Mouse (Mus musculus) heart, postnatal 0 days (tissue): ENCODE results near the gene Rasgrf2. TPM values are rescaled to one million over a fixed set of nuclear protein-coding genes. Genes with fewer than 3 reads are reported as not detected.

Experiments
- ATAC-seq: fragments of 200-750 bp; cut with Nextera tagmentation; 2 replicates; pipeline ENCODE4 v1.8.0; 2017; ENCODE audit warnings: low read depth, moderate number of reproducible peaks, moderate library complexity; ENCODE audit not compliant: insufficient read depth
- DNase-seq: peaks from one replicate; pipeline ENCODE4 v3.0.0-alpha.2; 2016; ENCODE audit warnings: low spot score
- H3K27ac ChIP-seq: fragments of 300-500 bp; sonication (generic); 2 replicates; pipeline ENCODE4 v1.5.1; 2014; ENCODE audit warnings: low read depth, mild to moderate bottlenecking
- H3K27me3 ChIP-seq: fragments of 300-500 bp; sonication (generic); 2 replicates; pipeline ENCODE4 v1.6.1; 2014; ENCODE audit warnings: low read length, mixed read lengths; ENCODE audit not compliant: control insufficient read depth, insufficient read depth
- H3K36me3 ChIP-seq: fragments of 300-500 bp; sonication (generic); replicated peaks from 2 replicates; pipeline ENCODE4 v1.6.1; 2014; ENCODE audit warnings: low read length, mixed read lengths; ENCODE audit not compliant: control insufficient read depth, insufficient read depth
- H3K4me1 ChIP-seq: fragments of 300-500 bp; sonication (generic); 2 replicates; pipeline ENCODE4 v1.6.1; 2014; ENCODE audit warnings: antibody characterized with exemption; ENCODE audit not compliant: control insufficient read depth, insufficient read depth
- H3K4me2 ChIP-seq: fragments of 300-500 bp; sonication (generic); 2 replicates; pipeline ENCODE4 v1.6.1; 2014; ENCODE audit warnings: low read depth, mild to moderate bottlenecking, low read length, moderate library complexity
- H3K4me3 ChIP-seq: fragments of 300-500 bp; sonication (generic); 2 replicates; pipeline ENCODE4 v1.5.1; 2014; ENCODE audit warnings: low read depth, low read length
- H3K9ac ChIP-seq: fragments of 300-500 bp; sonication (generic); replicated peaks from 2 replicates; pipeline ENCODE4 v1.6.1; 2014; ENCODE audit warnings: low read depth, low read length, mixed read lengths
- H3K9me3 ChIP-seq: fragments of 300-500 bp; sonication (generic); replicated peaks from 2 replicates; pipeline ENCODE4 v1.6.1; 2016; ENCODE audit warnings: low read length; ENCODE audit not compliant: control insufficient read depth
- CTCF ChIP-seq: IDR thresholded peaks from 2 replicates; pipeline ENCODE4 v1.5.1; 2016; ENCODE audit warnings: antibody characterized with exemption, control low read depth, low read depth
- EP300 ChIP-seq: IDR thresholded peaks from 2 replicates; pipeline ENCODE4 v1.6.1; 2016; ENCODE audit warnings: antibody characterized with exemption, low read depth
- WGBS: fragments of 180-500 bp; shearing (Covaris S2); extraction: QIAGEN DNeasy Blood & Tissue Kit; methylation state at CpG from one replicate; pipeline ENCODE4 v1.1.7; 2014; 5-methylcytosine and 5-hydroxymethylcytosine counted together
- polyA plus RNA-seq: library from polyadenylated mRNA; unstranded; fragments of >200 nt; fragmentation: Nextera tagmentation; extraction: Ambion mirVana; gene quantifications from 2 replicates; pipeline ENCODE4 v1.2.1, GENCODE M21; 2015
- total RNA-seq: library from RNA; depleted of rRNA; stranded (reverse); fragments of >200 nt; gene quantifications from 2 replicates; pipeline ENCODE4 v1.2.3, GENCODE M21; 2014; ENCODE audit warnings: low replicate concordance

Rasgrf2 gene
- total and polyA plus RNA-seq, 2 experiments from 2014 or later: 0.34 to 1.8 TPM

DNA sequence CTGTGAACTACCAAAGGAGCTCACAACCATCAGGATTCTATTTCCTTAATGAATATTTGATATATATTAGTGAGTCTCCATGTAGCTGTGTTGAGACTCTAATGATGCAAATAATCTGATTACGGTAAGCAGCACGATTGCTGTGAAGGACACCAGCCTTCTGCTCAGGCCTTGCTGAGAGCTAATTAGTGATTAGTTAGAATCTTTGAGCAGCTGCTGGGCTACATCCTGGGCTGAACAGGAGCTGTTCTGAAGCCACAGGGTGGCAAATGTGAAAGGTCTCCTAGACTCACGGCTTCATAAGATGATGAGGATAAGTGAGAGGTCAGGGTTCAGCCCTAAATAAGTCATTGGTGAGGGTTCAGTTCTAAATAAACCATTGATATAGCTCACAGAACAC is 225.1 kb downstream of the Rasgrf2 start:
- H3K27me3 ChIP-seq: no peaks in the 10 kb centered on the region
- no peak overlapping the region for H3K4me2 ChIP-seq
- no peak overlapping the region for H3K27ac ChIP-seq
- H3K36me3 ChIP-seq: no peaks in the 10 kb centered on the region
- H3K9ac ChIP-seq: no peak overlapping the region
- ATAC-seq: no peak
- H3K4me3 ChIP-seq: no peak overlapping the region
- no peaks in the 10 kb centered on the region for H3K4me1 ChIP-seq
- 75% methylated on average over 3 of the region's 3 CpGs for WGBS
- no peak for DNase-seq
- no peak for TF ChIP-seq EP300
- TF ChIP-seq CTCF: no peak
- no peaks in the 10 kb centered on the region for H3K9me3 ChIP-seq

DNA sequence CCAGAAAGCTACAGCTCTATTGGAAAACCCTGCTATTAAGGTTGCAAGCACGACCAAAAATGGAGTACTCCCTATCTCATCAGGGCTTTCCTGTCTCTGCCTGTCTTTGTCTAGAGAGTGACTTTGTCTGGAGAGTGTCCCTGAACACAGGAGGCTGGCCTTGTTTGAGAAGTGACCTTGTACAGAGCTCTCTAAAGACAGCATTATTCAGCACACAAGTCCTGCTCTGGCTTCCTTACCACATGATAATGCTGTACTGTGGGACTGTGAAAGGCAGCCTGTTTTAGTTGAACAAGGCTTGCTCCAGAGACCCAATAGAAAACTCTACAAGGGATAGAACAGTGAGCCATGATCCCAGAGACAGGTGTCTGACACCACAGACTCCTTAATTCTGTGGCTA is 235.0 kb downstream of the Rasgrf2 start:
- no peak overlapping the region for H3K27ac ChIP-seq
- 0 out of 2 replicates have a peak, but pooled peaks cover 6% of the 10 kb centered on the region for H3K9me3 ChIP-seq
- H3K27me3 ChIP-seq: no peaks in the 10 kb centered on the region
- H3K4me1 ChIP-seq: no peaks in the 10 kb centered on the region
- no peak overlapping the region for H3K4me3 ChIP-seq
- H3K9ac ChIP-seq: no peak overlapping the region
- TF ChIP-seq EP300 (no peak), CTCF (no peak)
- no peak overlapping the region for H3K4me2 ChIP-seq
- 0% methylated on average over 1 of the region's 1 CpGs for WGBS
- ATAC-seq (no peak; the same call in 1 of the 2 replicates), DNase-seq (peak; percentile 23)
- no peaks in the 10 kb centered on the region for H3K36me3 ChIP-seq

DNA sequence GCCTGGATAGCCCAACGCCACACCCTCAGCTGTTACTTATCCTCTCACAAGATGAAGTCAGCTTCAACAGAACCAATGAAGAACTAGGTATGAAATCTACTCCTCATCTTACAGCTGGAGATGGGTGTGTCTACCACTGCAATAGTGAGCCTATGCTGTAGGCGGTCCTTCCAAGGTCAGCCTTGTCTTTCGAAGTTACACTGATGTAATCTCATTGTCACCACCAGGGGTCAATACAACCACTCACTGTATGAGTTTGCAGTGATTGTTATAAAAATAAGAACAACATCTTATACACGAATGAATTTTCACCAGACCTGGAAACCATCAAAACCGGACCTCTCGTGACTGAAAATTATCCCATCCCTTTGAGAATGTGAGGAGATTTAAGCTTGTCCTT is 238.3 kb downstream of the Rasgrf2 start:
- H3K9ac ChIP-seq: no peak overlapping the region
- H3K4me3 ChIP-seq: no peak overlapping the region
- WGBS: 63% methylated on average over 6 of the region's 6 CpGs
- no peaks in the 10 kb centered on the region for H3K36me3 ChIP-seq
- H3K27me3 ChIP-seq: no peaks in the 10 kb centered on the region
- no peak overlapping the region for H3K4me2 ChIP-seq
- TF ChIP-seq CTCF (peak; percentile 55), EP300 (no peak)
- H3K9me3 ChIP-seq: no peaks in the 10 kb centered on the region
- H3K4me1 ChIP-seq: no peaks in the 10 kb centered on the region
- ATAC-seq: no peak
- peak; percentile 55 for DNase-seq
- no peak overlapping the region for H3K27ac ChIP-seq

DNA sequence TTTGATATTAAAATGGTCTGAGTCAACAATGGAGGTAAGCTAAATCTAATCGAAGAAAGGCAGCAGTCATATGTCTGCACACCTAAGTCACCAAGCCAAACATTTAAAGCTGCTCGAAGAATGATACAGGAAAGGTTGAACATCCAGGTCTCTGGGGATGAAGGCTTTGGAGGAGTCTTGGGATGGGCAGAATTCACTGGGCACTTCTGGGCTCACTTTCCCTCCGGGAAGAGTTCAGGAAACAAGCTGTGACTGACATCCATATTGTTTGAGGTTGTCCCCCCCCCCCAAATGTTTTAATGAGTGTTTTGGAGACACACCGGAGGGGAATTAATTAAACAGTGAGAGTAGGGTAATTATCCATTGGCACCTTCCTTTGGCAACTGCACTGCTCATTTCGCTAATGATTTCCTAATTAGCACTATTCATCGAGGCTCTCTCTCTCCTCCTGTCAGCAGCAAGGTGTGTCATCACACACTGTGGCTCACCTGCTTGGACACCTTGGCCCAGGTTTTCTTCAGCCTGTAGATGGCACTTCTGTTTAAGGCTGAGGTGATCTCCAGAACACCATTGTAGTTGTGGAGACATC is 241.3 kb downstream of the Rasgrf2 start:
- ATAC-seq (no peak), DNase-seq (no peak)
- no peak overlapping the region for H3K27ac ChIP-seq
- H3K4me3 ChIP-seq: no peak overlapping the region
- no peaks in the 10 kb centered on the region for H3K27me3 ChIP-seq
- WGBS: 85% methylated on average over 6 of the region's 6 CpGs
- no peaks in the 10 kb centered on the region for H3K9me3 ChIP-seq
- no peak overlapping the region for H3K9ac ChIP-seq
- H3K4me2 ChIP-seq: no peak overlapping the region
- no peaks in the 10 kb centered on the region for H3K4me1 ChIP-seq
- H3K36me3 ChIP-seq: no peaks in the 10 kb centered on the region
- TF ChIP-seq CTCF: no peak
- no peak for TF ChIP-seq EP300

DNA sequence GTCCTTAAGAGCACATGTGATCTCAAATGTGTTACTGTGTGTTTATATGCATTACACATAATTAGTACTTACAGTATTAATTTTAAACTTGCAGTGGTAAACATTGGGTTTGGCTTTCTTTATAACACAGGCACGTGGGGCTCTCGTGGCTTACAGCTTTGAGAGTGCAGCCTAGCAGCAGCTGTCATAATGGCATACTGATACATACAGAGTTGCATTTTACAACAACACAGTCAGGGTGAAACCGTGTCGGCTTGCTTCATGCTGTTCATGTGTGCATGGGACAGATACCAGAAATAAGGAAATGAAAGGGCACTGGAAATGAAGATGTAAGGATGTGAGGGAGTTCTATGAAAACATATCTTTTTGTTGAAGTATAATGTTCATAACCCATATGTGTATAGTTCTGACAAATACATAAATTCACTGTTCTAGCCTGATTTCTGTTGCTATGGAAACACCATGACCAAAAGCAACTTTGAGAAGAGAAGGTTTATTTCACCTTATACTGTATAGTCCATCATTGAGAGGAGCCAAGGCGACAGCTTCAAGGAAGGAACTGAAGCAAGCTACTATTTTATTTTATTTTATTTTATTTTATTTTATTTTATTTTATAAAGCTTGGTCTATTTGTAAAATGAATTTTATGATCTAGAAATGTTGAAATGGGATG is 246.6 kb downstream of the Rasgrf2 start:
- WGBS: 78% methylated on average over 5 of the region's 5 CpGs
- ATAC-seq (no peak), DNase-seq (no peak)
- TF ChIP-seq CTCF (no peak), EP300 (no peak)
- Histone ChIP-seq H3K9ac (no peak overlapping the region), H3K27me3 (no peaks in the 10 kb centered on the region), H3K4me2 (no peak overlapping the region), H3K27ac (no peak overlapping the region), H3K36me3 (no peaks in the 10 kb centered on the region), H3K4me1 (no peaks in the 10 kb centered on the region), H3K9me3 (no peaks in the 10 kb centered on the region), H3K4me3 (no peak overlapping the region)
